Mouse (Mus musculus) c-Kit-positive CD71-positive TER-119-positive erythroid progenitor cells, embryonic 14.5 days (primary cell): ENCODE data around the gene Fastk.

Experiments
- DNase-seq: peaks from one replicate; pipeline ENCODE4 v3.0.0-alpha.2; 2013; ENCODE audit warnings: low spot score

Fastk gene

DNA sequence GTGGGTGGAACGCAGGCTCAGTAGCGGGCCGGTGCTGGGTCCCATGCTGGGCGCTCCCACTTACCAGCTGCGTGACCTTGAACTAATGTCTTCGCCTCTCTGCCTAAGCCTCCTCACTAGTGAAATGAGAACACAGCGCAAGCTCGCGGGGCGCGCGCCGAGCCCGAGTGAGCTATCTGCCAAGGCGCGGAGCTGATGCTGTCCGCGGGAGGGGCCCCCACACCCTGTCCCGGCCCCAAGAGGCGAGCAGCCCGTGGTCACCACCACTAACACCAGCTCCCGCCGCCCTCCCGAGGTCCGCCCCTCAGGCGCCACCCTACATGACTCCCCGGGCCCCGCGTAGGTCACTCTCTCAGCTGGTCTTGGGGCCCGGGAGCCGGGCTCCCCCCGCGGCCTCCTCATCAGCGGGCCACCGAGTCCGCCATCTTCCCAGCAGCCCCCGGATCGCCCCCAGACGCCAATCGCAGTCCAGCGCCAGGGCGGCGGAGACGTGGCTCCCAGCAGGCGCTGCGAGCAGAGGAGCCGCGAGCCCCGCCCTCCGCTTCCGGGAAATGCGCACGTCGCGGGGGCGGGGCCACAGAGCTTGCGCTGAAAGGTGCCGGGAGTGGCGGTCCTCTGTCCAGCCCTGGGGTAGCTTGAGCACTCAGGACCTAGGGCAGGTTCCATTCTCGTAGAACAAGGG lies at the start of gene Fastk:
Gene Fastk (minus strand): TSS at position 542 of the 682 bp plus-strand sequence.
- peak; percentile 90 for DNase-seq

DNA sequence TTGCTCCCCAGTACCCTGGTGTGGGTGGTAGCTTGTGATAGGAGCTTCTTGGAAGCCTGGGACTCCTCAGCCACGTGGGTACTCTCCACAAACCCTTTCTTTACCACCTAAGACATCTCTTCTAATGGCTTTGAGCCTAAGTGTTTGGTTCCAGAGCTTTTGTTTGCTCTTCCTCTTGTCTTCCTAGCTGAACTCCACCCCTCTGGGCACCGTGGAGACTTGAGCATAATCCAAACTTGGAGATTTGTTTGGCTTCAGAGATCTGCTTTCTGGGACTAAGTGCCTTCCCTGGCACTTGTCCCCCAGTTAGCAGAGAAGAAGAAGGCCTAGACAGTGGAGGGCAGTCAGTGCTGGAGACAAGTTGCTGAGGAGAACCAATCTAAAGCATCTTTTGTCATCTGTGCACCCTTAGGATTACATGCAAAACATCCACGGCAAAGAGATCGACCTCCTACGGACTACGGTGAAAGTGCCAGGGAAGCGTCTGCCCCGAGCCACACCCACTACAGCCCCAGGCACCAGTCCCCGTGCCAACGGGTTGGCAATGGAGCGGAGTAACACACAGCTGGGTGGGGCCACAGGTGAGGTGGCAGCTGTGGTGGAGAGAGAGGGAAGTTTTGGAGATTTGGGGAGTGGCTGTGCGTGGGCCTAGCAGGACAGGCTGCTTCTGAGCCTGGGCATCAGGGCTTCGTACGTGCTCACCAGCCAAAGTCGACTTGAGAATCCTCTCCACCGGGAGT lies 47.6 kb upstream of the Fastk start:
- no peak for DNase-seq

- no peak for DNase-seq
Measured at GRCm38 (mm10) chr5:24490413-24490920, 45.4 kb upstream of the Fastk start.

DNA sequence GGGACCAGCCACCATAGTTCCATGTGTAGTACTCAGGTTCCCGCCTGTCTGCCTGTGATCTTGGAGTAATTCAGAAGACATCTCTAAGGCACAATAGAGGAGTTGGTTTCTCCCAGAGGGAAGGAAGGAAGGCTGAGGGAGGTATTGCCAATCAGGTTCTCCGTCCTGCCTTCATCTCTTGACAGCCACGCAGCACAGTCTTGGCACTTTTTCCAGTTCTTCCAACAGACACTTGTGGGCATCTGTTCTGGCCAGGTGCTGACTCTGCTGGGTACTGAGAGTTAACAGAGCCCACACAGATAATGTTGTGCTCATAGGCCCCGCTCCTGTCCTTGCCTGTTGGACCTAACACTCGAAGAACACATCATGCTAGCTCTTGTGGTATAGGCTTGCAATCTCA lies 41.7 kb upstream of the Fastk start:
- no peak for DNase-seq

DNA sequence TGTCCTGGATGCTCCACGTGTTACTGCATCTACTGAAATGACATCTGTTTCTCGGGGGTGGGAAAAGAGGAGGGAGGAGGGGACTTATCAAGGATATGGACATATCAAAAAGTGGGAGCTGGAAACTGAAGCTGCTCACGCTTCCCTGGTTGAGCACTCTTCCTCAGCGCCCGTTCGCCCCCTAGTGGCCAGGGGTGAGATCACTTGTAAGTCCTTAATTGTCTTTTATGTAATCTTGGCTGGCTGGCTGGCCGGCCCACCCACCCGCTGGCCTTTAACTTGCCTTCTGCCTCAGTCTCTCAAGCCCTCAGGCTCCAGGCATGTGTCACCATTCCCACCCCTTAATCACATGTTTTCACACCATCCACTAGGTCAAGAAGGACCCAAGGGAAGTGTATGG lies 41.0 kb upstream of the Fastk start:
- peak; percentile 76 for DNase-seq

GRCm38 (mm10) chr5:24484963-24485362 lies 39.9 kb upstream of the Fastk start:
- DNase-seq: no peak

DNA sequence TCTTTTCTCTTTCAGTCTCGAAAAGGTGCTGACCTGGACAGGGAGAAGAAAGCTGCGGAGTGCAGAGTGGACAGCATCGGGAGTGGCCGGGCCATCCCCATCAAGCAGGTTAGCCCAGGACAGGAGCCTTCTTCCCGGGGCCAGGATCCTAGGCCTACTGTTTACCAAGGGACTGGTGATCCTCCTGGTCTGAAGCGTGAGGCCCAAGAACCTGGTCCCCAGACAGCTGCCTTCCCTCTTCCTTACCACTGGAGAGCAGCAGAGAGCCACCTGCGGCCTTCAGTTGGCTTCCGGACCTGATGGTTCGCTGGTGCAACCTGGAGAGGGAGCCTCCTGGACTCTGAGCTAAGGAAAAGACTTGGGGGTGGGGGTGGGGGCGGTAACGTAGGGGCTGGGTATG lies 38.2 kb upstream of the Fastk start:
- peak; percentile 40 for DNase-seq

- no peak for DNase-seq
Measured at GRCm38 (mm10) chr5:24482247-24483079, 37.4 kb upstream of the Fastk start.

DNA sequence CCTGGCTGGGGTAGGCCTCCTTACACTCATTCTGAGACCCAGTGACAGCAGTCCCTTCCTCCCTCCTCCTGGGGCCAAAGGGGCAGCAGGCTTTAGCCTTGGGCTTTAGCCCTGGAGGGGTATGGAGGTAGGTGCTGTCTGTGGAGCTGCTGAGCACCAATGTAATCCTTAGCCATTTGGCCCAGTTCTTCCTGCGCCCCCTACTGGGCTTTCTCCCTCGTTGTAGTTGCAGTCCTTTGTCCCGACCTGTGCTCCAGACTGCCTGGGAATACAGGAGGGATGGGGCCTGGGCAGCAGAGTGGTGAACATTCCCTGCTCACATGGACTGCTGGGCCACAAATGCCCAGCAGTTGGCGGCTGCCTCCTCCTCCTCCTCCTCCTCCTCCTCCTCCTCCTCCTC lies 36.6 kb upstream of the Fastk start:
- DNase-seq: peak; percentile 40

GRCm38 (mm10) chr5:24477909-24478308 lies 32.8 kb upstream of the Fastk start:
- no peak for DNase-seq

GRCm38 (mm10) chr5:24475476-24476241 lies 30.6 kb upstream of the Fastk start:
- no peak for DNase-seq

DNA sequence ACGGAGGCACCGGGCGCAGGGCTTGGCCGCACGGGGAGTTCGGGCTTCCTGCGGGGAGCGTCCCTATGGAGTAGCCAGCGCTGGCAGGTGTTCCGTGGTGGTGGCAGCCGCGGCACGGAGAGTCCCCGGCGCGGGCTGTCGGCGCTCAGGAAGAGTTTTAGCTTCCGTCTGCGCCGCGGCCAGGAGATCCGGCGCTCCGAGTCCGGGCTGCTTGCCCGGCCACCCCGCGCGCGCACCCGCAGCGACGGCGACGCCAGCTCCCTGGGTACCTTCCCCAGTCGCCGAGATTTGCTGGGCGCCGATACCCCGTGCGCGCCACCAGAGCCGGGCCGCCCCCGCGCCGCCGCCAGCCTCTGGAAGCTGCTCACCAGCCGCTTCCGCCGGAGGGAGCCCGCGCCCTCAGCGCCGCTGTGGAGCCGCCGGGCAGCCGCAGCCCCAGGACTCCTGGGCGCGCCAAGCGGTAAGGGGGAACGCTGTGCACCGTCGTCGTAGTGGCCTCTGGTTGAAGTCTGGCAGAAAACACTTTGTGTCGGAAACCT lies 29.7 kb upstream of the Fastk start:
- no peak for DNase-seq

GRCm38 (mm10) chr5:24474025-24474722 lies 29.1 kb upstream of the Fastk start:
- DNase-seq: no peak

DNA sequence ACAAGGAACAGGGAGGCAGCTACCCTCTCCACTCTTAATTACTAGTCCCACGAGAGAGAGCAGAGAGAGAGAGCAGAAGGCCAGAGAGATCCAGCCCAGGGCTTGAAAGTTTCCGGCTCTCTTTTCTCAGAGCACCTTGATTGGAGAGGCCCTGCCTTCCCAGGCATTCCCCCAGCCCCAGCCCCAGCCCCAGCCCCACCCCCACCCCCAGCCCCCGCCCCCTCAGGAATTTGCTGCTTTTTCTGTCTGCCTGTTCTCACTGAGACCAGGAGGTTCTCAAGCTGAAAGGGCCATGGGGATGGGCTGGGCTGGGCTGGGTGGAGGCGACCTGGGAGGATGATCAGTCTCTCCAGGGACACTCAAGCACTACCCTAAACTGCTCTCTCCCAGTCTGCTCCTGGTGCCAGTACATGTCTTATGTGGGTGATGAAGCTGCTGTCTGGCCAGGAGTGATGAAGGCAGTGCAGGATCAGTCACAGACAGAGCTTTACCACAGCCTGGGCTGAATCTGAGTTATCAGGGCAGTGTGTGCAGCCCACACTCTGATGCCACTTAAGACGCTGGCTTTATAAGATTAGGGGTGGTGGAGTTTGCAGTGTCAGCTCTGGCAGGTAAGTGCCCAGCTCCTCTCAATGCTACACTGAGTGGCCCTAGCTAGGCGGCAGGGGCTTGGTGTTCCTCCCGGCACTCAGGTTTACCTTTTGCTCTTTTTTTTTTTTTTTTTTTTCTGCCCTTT lies 28.0 kb upstream of the Fastk start:
- no peak for DNase-seq

DNA sequence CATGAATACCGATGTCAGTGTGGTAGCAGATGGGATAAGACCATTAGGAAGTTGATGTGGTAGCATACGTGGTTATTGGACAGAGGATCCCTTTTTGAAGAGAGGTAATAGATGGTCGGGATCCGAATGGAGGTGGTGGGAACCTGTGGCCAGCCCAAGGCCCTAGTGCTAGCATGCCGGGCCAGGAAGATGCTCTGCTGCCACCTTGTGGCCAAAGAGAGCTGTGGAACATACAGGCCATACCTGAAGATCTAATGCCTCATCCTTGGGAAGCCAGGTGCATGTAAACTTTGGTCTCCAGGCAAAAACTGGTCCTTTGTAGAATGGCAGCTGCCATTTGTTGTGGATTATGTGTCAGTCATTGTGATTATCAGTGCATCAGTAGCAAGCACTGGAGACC lies 25.5 kb upstream of the Fastk start:
- DNase-seq: peak; percentile 76

DNA sequence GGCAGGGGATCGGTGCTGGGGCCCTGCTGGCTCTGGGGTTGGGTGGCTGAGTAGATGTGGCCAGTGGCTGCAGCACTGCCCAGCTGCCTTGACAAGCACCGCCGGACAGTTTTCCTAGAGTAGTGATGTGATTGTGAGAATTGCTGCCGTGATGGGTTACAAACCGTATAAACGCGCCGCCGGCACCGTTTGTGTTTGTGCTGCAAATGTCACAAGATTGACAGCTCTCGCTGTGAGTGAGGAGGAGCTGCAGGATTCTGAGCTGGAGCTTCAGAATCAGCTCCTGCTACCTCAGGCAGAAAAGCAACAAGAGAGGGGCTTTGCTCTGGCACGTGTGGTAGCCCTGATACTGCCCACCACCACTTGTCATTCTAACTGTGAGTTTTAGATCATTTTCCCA lies 21.7 kb upstream of the Fastk start:
- no peak for DNase-seq

DNA sequence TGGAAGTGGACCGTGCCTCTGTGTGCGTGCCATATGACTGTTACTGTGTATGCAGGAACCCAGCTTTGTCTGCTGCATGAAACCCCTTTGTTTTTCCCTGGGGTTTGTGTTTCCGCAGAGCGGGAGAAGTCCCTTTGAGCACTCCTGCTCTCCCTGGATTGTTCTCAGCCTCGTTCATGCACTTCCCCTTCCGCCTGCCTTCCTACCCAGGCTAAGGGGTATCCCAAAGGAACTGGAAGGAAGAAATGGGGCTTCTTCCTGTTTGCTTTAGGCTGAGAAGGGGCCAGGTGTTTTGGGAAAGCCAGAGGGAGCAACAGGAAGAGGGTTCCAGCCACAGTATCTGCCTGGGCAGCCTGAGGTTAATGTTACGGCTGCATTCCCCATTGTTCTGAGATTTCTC lies 10.5 kb upstream of the Fastk start:
- DNase-seq: no peak

DNA sequence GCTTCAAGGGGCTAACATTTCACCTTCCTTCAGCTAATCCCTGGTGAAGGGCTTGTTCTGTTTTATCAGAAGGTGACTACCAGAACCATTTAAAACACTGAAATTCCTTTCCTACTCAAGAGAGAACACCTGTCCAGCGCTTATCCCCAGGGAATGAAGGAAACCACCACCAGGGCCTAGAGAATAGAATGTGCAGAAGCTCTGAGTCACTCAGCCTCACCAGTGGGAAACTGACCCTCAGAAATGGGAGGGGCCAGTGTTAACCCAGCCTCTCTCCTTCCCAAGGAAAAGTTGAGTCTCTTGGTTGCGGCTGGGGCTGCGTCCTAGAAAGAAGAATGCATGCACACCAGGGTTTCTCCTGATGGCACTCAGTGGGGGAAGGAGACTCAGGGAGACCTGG lies 10.0 kb upstream of the Fastk start:
- DNase-seq: no peak

DNA sequence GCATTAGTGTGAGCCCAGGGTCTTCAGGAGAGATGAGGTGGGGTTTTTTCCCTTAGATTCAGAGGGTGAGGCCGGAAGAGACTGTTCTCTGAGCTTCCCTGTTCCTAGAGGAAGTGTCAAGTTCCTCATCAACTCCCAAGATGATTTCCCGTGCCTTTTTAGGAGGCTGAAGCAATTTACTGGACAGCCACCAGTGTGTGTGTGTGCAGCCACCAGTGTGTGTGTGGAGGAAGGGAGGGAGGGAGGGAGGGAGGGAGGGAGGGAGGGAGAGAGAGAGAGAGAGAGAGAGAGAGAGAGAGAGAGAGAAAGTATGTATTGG lies 8.9 kb upstream of the Fastk start:
- DNase-seq: no peak

DNA sequence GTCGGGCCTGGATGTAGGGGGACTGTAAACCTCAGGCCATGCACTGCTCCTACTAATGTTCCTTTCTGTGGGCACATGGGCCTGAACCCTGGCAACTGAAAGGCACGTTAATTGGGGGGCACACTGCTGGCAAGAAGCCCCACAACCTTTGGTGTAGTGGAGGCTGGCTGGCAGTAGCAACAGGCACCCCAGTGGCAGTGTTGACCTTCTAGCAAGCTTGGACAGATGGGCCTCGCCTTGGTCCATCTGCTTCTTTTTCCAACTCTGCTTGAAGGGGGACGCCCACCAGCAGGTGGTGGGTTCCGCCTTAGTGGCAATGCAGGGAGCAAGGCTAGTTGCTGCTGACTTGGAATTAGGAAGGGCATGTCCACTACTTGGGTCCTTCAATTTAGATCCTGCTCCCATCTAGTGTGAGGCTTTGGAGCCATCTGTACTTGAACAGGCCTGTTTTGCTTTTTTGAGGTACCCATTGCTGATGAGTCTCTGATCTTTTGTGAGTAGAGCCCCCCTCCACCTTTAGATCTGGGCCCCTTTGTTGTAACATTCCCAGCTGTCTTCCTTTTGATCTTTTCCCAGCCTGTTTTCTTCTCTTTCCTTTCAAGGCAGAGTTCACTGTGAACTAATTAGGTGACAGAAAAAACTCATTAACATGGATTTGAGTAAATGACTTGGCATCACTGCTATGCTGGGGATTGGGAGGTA lies 8.3 kb upstream of the Fastk start:
- DNase-seq: no peak
